Mouse (Mus musculus) cerebellum, postnatal 36 days (tissue): ENCODE results near the gene Col27a1.

Experiments used
- DNase-seq, 2 experiments: peaks; one replicate each; pipeline ENCODE4 v3.0.0; 2021 to 2022; ENCODE audit warnings: mixed read lengths in 2 of 2

Col27a1 gene

GRCm38 (mm10) chr4:63266276-63266675 is 52.5 kb downstream of the Col27a1 start:
- peak; percentile 34 to 46 for DNase-seq

- no peak for DNase-seq
Observed at GRCm38 (mm10) chr4:63267121-63267520, 53.3 kb downstream of the Col27a1 start.

- peak in 1 of 2 experiments; percentile 47 for DNase-seq
Observed at GRCm38 (mm10) chr4:63267586-63267985, 53.8 kb downstream of the Col27a1 start.

- DNase-seq = peak; percentile 43 to 58
Observed at GRCm38 (mm10) chr4:63268777-63269176, 55.0 kb downstream of the Col27a1 start.

GRCm38 (mm10) chr4:63274516-63274915 is 60.7 kb downstream of the Col27a1 start:
- DNase-seq = no peak

GRCm38 (mm10) chr4:63275251-63275650 is 61.4 kb downstream of the Col27a1 start:
- DNase-seq = peak; percentile 57 to 61

- DNase-seq = no peak
Observed at GRCm38 (mm10) chr4:63276571-63276970, 62.8 kb downstream of the Col27a1 start.

GRCm38 (mm10) chr4:63278821-63279220 is 65.0 kb downstream of the Col27a1 start:
- peak; percentile 59 to 66 for DNase-seq

GRCm38 (mm10) chr4:63281694-63282093 is 67.9 kb downstream of the Col27a1 start:
- DNase-seq = no peak

GRCm38 (mm10) chr4:63283319-63283718 is 69.5 kb downstream of the Col27a1 start:
- no peak for DNase-seq

- no peak for DNase-seq
Observed at GRCm38 (mm10) chr4:63286034-63286433, 72.2 kb downstream of the Col27a1 start.

- no peak for DNase-seq
Observed at GRCm38 (mm10) chr4:63288497-63288896, 74.7 kb downstream of the Col27a1 start.

GRCm38 (mm10) chr4:63290081-63290480 is 76.3 kb downstream of the Col27a1 start:
- no peak for DNase-seq

GRCm38 (mm10) chr4:63291075-63291474 is 77.3 kb downstream of the Col27a1 start:
- DNase-seq = peak; percentile 97 to 98

- no peak for DNase-seq
Observed at GRCm38 (mm10) chr4:63291658-63292057, 77.9 kb downstream of the Col27a1 start.

GRCm38 (mm10) chr4:63295641-63296040 is 81.8 kb downstream of the Col27a1 start:
- DNase-seq = no peak

- DNase-seq = no peak
Observed at GRCm38 (mm10) chr4:63296263-63296662, 82.5 kb downstream of the Col27a1 start.

- DNase-seq = no peak
Observed at GRCm38 (mm10) chr4:63296876-63297275, 83.1 kb downstream of the Col27a1 start.

GRCm38 (mm10) chr4:63298191-63298590 is 84.4 kb downstream of the Col27a1 start:
- DNase-seq = no peak

- DNase-seq = no peak
Observed at GRCm38 (mm10) chr4:63302641-63303040, 88.8 kb downstream of the Col27a1 start.

- peak; percentile 95 for DNase-seq
Observed at GRCm38 (mm10) chr4:63307175-63308062, 93.6 kb downstream of the Col27a1 start.

GRCm38 (mm10) chr4:63308316-63308715 is 94.5 kb downstream of the Col27a1 start:
- peak; percentile 63 to 66 for DNase-seq

- no peak for DNase-seq
Observed at GRCm38 (mm10) chr4:63310247-63310855, 96.5 kb downstream of the Col27a1 start.

GRCm38 (mm10) chr4:63311426-63311825 is 97.6 kb downstream of the Col27a1 start:
- DNase-seq = no peak
